Comparison of ENCODE assay signal across 16 mouse cellular contexts in the genomic region with DNA sequence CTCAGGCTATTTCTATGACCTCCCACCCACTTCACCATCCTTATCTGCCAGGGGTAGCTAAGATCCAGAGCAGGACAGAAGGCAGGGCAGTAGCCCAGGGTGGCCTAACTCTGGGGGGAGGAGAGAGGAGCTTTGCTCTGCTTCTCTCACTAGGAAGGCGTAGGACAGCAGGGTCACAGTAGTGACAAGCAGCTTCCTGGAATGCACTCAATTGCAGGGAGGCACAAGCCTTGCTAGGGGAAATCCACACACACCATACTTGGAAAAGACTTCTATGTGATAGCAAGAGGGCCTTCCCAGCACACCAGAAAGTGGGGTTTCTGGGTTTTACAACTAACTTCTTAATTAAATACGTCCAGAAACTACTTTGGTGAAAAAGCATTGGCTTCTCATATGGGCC. TPM values are rescaled to one million over a fixed set of nuclear protein-coding genes. Genes with fewer than 3 reads are reported as not detected.
DNase-seq lines count a peak whose midpoint lies in the region; ATAC-seq and TF ChIP-seq lines count a peak whose summit lies in the region.
"Had no signal": no experiment of that assay in that cellular context is flagged by ENCODE, and none has a peak within 500 bp of the region (broad histone marks: within the 10 kb centered on the region; RNA-seq: fewer than 3 reads in every experiment).

No protein-coding gene starts in this region.

- peak; percentile 44; the same call in 1 of the 2 replicates for ATAC-seq in heart, embryonic 12.5 days (ENCODE audit: insufficient number of reproducible peaks, low FRiP score)
- 0 out of 2 replicates have a peak, but pooled peaks have one; percentile 20 for ATAC-seq in lung, postnatal 0 days
- peak; percentile 26; the same call in 1 of the 2 replicates for ATAC-seq in liver, embryonic 13.5 days (ENCODE audit: low read depth)
- ATAC-seq: CD4-positive, CD25-positive, alpha-beta regulatory T cell, adult 4 months; Patski had no signal

- peak overlapping the region; percentile 27; the same call in 1 of the 2 replicates for H3K4me2 ChIP-seq in heart, embryonic 12.5 days
- H3K4me2 ChIP-seq in lung, postnatal 0 days (replicated peaks; ENCODE audit: low read depth, low read length): 0 out of 2 replicates have a peak overlapping the region, but pooled peaks have one; percentile 6
- H3K4me2 ChIP-seq in liver, embryonic 13.5 days: peak overlapping the region; percentile 49
- H3K4me2 ChIP-seq: forebrain, embryonic 12.5 days; hindbrain, embryonic 15.5 days had no signal

- H3K4me3 ChIP-seq in heart, embryonic 12.5 days: no peak overlapping the region
- no peak overlapping the region for H3K4me3 ChIP-seq in lung, postnatal 0 days (ENCODE audit: low read depth, low read length)
- H3K4me3 ChIP-seq in erythroblast, embryonic 14.5 days (replicated peaks): peak overlapping the region; percentile 5
- H3K4me3 ChIP-seq in liver, embryonic 13.5 days (replicated peaks): peak overlapping the region; percentile 9; the same call in 1 of the 2 replicates
- H3K4me3 ChIP-seq: forebrain, embryonic 12.5 days; hindbrain, embryonic 15.5 days had no signal

- no peaks in the 10 kb centered on the region for H3K9me3 ChIP-seq in heart, embryonic 12.5 days (replicated peaks)
- no peaks in the 10 kb centered on the region for H3K9me3 ChIP-seq in lung, postnatal 0 days (ENCODE audit: low read length)
- no peaks in the 10 kb centered on the region for H3K9me3 ChIP-seq in erythroblast, embryonic 14.5 days (ENCODE audit: control insufficient read depth, low read length)
- no peaks in the 10 kb centered on the region for H3K9me3 ChIP-seq in liver, embryonic 13.5 days (replicated peaks)
- H3K9me3 ChIP-seq: forebrain, embryonic 12.5 days; hindbrain, embryonic 15.5 days had no signal

- no peak for TF ChIP-seq CTCF in lung, postnatal 0 days (IDR thresholded peaks at IDR 0.05)

- no peak for DNase-seq in heart, adult 9 months (ENCODE audit: low spot score in 2 of 2)
- DNase-seq in lung, postnatal 0 days (ENCODE audit: low spot score): no peak
- DNase-seq in lung, postnatal 25 days (ENCODE audit: low spot score): no peak
- no peak for DNase-seq in liver, embryonic 13.5 days
- DNase-seq in right cerebral cortex, postnatal 14 days: no peak
- DNase-seq in frontal cortex, adult 2 months (ENCODE audit: extremely low spot score in 1 of 2, low spot score in 1 of 2): no peak
- DNase-seq: adrenal gland, adult 8-10 months; cerebellum, adult 11 months; gastrocnemius, postnatal 14 days had no signal

- H3K27ac ChIP-seq in heart, embryonic 12.5 days (ENCODE audit: poor library complexity, severe bottlenecking): peak overlapping the region; percentile 52
- no peak overlapping the region for H3K27ac ChIP-seq in lung, postnatal 0 days (ENCODE audit: low read length)
- peak overlapping the region; percentile 86 for H3K27ac ChIP-seq in liver, embryonic 13.5 days
- H3K27ac ChIP-seq: forebrain, embryonic 12.5 days; hindbrain, embryonic 15.5 days; macrophage had no signal

- TF ChIP-seq EP300 in lung, postnatal 0 days (IDR thresholded peaks at IDR 0.05): no peak

- H3K36me3 ChIP-seq in heart, embryonic 12.5 days: peaks cover 20% of the 10 kb centered on the region
- H3K36me3 ChIP-seq in lung, postnatal 0 days (ENCODE audit: insufficient read depth, low read length): no peaks in the 10 kb centered on the region; the same call in 1 of the 2 replicates
- peaks cover 86% of the 10 kb centered on the region for H3K36me3 ChIP-seq in erythroblast, embryonic 14.5 days (ENCODE audit: control insufficient read depth)
- peaks cover 57% of the 10 kb centered on the region for H3K36me3 ChIP-seq in liver, embryonic 13.5 days
- H3K36me3 ChIP-seq: hindbrain, embryonic 15.5 days had no signal

- peaks cover 77% of the 10 kb centered on the region for H3K4me1 ChIP-seq in heart, embryonic 12.5 days (replicated peaks)
- H3K4me1 ChIP-seq in lung, postnatal 0 days (ENCODE audit: insufficient read depth, low read depth, low read length): peaks cover 10% of the 10 kb centered on the region; the same call in 1 of the 2 replicates
- H3K4me1 ChIP-seq in erythroblast, embryonic 14.5 days (ENCODE audit: control insufficient read depth): peaks cover 92% of the 10 kb centered on the region
- H3K4me1 ChIP-seq in liver, embryonic 13.5 days (replicated peaks): peaks cover 96% of the 10 kb centered on the region

- WGBS in heart, embryonic 12.5 days: 16% methylated on average over 2 of the region's 2 CpGs
- 30% methylated on average over 2 of the region's 2 CpGs for WGBS in lung, postnatal 0 days
- 23% methylated on average over 2 of the region's 2 CpGs for WGBS in liver, embryonic 13.5 days (ENCODE audit: insufficient replicate concordance)

- no peaks in the 10 kb centered on the region for H3K27me3 ChIP-seq in heart, embryonic 12.5 days (replicated peaks)
- H3K27me3 ChIP-seq in lung, postnatal 0 days (replicated peaks; ENCODE audit: insufficient read depth, low read length): no peaks in the 10 kb centered on the region
- no peaks in the 10 kb centered on the region for H3K27me3 ChIP-seq in erythroblast, embryonic 14.5 days (ENCODE audit: control insufficient read depth)
- no peaks in the 10 kb centered on the region for H3K27me3 ChIP-seq in liver, embryonic 13.5 days
- H3K27me3 ChIP-seq: forebrain, embryonic 12.5 days; hindbrain, embryonic 15.5 days; Patski had no signal

- H3K9ac ChIP-seq in heart, embryonic 12.5 days: peak overlapping the region; percentile 12; the same call in 1 of the 2 replicates
- no peak overlapping the region for H3K9ac ChIP-seq in lung, postnatal 0 days (replicated peaks; ENCODE audit: low read depth)
- peak overlapping the region; percentile 63 for H3K9ac ChIP-seq in liver, embryonic 13.5 days
- H3K9ac ChIP-seq: forebrain, embryonic 12.5 days; hindbrain, embryonic 15.5 days had no signal

RNA-seq across cellular contexts. Expression of a gene that starts 12.5 kb away (rescaled TPM):
- polyA plus RNA-seq in heart, embryonic 12.5 days (2016; fragmentation: Nextera tagmentation; extraction: Ambion mirVana): 6.2 and 7.7 TPM in 2 replicates
- polyA plus RNA-seq in lung, postnatal 0 days (2015; fragmentation: Nextera tagmentation; extraction: Ambion mirVana): 6.9 and 7.2 TPM in 2 replicates
- 2.8 and 3.3 TPM in 2 replicates for polyA plus RNA-seq in erythroblast, embryonic 14.5 days (2012)
- polyA plus RNA-seq in liver, embryonic 13.5 days (2015; fragmentation: Nextera tagmentation; extraction: Ambion mirVana): 2.9 and 3.4 TPM in 2 replicates
- polyA plus RNA-seq in frontal cortex, adult 2 months (2012; rRNA removed): 13.0 and 16.6 TPM in 2 replicates

Comparison
In these comparisons a context has a peak if more than half of its experiments do, and no peak if none do; other contexts are left out.
1. H3K4me3 ChIP-seq: peak in erythroblast, embryonic 14.5 days (single experiment) and liver, embryonic 13.5 days (single experiment); none in heart, embryonic 12.5 days (single experiment) and lung, postnatal 0 days (single experiment).
2. Peak in every context shown above with its lines, with median percentiles within 50 percentile points of each other: ATAC-seq and H3K4me2 ChIP-seq.